Mouse (Mus musculus): Measurements from ENCODE around the gene Vmn2r58. TPM values are rescaled to one million over a fixed set of nuclear protein-coding genes. Genes with fewer than 3 reads are reported as not detected.
"Not testable (repeated sequence)": the region's sequence is repeated elsewhere in the genome, so short reads cannot be mapped to it uniquely, and the experiment has no call there.

The Vmn2r58 gene
- total RNA-seq (2021): not detected
- long read RNA-seq, experiment 1: 0 reads
- long read RNA-seq, experiment 2: 0 reads

- DNase-seq: not testable (repeated sequence)
These were observed at the start of gene Vmn2r58 for GRCm38 (mm10) chr7:41872612-41873011. Gene Vmn2r58 (minus strand): TSS chr7:41872712.

Other genes starting within 250 kb of the Vmn2r58 start
- 1 to 10 TPM; 6.5 to 6.9 TPM for gene Zfp788, start 239.5 kb downstream of the Vmn2r58 start, total RNA-seq (2021)
- gene Vmn2r59, start 186.3 kb upstream of the Vmn2r58 start, total RNA-seq (2021): not detected
- gene Vmn2r60, start 235.1 kb upstream of the Vmn2r58 start, total RNA-seq (2021): not detected

Measured in gastrocnemius, postnatal 25 days (tissue).